Mouse (Mus musculus) forebrain, embryonic 10.5 days (tissue): ENCODE results near the gene Prok1. TPM values are rescaled to one million over a fixed set of nuclear protein-coding genes. Genes with fewer than 3 reads are reported as not detected.

Experiments
- DNase-seq: peaks from one replicate; pipeline ENCODE4 v3.0.0-alpha.2; 2017; ENCODE audit warnings: low spot score; ENCODE audit errors: extremely low spot score
- H3K27ac ChIP-seq: fragments of 300-500 bp; sonication (generic); 2 replicates; pipeline ENCODE4 v1.5.1; 2016; ENCODE audit warnings: mild to moderate bottlenecking
- H3K27me3 ChIP-seq: fragments of 300-500 bp; sonication (generic); 2 replicates; pipeline ENCODE4 v1.6.1; 2016; ENCODE audit warnings: mild to moderate bottlenecking; ENCODE audit not compliant: poor library complexity, severe bottlenecking
- H3K36me3 ChIP-seq: fragments of 300-500 bp; sonication (generic); replicated peaks from 2 replicates; pipeline ENCODE4 v1.6.1; 2016; ENCODE audit warnings: mild to moderate bottlenecking, moderate library complexity
- H3K4me1 ChIP-seq: fragments of 300-500 bp; sonication (generic); 2 replicates; pipeline ENCODE4 v1.6.1; 2016
- H3K4me3 ChIP-seq: fragments of 300-500 bp; sonication (generic); 2 replicates; pipeline ENCODE4 v1.5.1; 2016; ENCODE audit warnings: mild to moderate bottlenecking, moderate library complexity
- H3K9me3 ChIP-seq: fragments of 300-500 bp; sonication (generic); 2 replicates; pipeline ENCODE4 v1.6.1; 2016; ENCODE audit warnings: mild to moderate bottlenecking, moderate library complexity
- WGBS: fragments of 180-500 bp; shearing (Covaris S2); methylation state at CpG from one replicate; pipeline ENCODE4 v1.1.7; 2016; 5-methylcytosine and 5-hydroxymethylcytosine counted together
- polyA plus RNA-seq: library from polyadenylated mRNA; unstranded; fragments of >200 nt; fragmentation: Nextera tagmentation; extraction: Ambion mirVana; gene quantifications from 2 replicates; pipeline ENCODE4 v1.2.1, GENCODE M21; 2016

Gene Prok1
- polyA plus RNA-seq, 1 experiment from 2014 or later: not detected

DNA sequence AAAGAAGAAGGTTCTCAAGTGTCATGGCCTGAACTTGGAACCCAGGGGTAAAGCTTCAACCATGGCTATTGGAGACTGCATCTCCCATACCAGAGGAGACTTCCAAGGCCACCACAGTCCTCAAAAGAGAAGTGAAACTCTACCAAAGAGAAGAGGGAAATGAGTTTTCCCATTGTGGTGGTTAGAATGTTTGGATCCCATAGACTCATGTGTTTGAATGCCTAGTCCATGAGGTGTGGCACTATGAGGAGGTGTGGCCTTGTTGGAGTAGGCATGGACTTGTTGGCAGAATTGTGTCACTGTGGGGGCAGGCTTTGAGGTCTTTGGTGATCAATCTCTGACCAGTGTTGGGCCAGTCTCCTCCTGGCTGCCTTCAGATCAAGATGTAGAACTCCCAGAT, 34.3 kb downstream of the Prok1 start:
- H3K36me3 ChIP-seq: no peaks in the 10 kb centered on the region
- H3K9me3 ChIP-seq: no peaks in the 10 kb centered on the region
- no peaks in the 10 kb centered on the region for H3K27me3 ChIP-seq
- H3K27ac ChIP-seq: no peak overlapping the region
- H3K4me3 ChIP-seq: no peak overlapping the region
- peaks cover 24% of the 10 kb centered on the region for H3K4me1 ChIP-seq
- DNase-seq: no peak

DNA sequence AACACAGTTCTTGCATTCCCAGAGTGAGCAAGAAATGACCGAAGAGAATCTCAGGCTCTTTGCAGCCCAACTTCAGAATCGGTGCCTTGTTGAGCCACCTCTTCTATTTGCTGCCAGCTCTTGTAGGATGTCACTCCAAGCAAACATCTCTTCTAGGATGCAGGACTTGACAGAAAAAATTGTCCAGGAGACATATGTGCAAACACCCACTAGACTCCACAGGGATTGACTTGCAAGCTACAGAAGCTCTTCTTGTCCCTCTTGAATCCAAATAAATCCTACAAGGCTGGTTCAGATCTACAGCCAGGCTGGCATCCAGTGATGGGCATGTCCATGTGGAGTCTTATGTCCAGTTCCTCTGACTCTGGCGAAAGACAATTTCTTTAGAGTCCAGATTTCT, 35.1 kb downstream of the Prok1 start:
- 91% methylated on average over 3 of the region's 3 CpGs for WGBS
- no peak overlapping the region for H3K27ac ChIP-seq
- DNase-seq: no peak

GRCm38 (mm10) chr3:107201310-107202180, 38.0 kb downstream of the Prok1 start:
- no peaks in the 10 kb centered on the region for H3K27me3 ChIP-seq
- no peak overlapping the region for H3K27ac ChIP-seq
- no peaks in the 10 kb centered on the region for H3K9me3 ChIP-seq
- peaks cover 13% of the 10 kb centered on the region for H3K4me1 ChIP-seq
- no peak for DNase-seq
- 60% methylated on average over 9 of the region's 9 CpGs for WGBS
- no peaks in the 10 kb centered on the region for H3K36me3 ChIP-seq
- no peak overlapping the region for H3K4me3 ChIP-seq

More for the DNA sequence above, 35.1 kb downstream of the Prok1 start:
- no peaks in the 10 kb centered on the region for H3K36me3 ChIP-seq
- H3K4me3 ChIP-seq: no peak overlapping the region
- H3K27me3 ChIP-seq: no peaks in the 10 kb centered on the region
- no peaks in the 10 kb centered on the region for H3K9me3 ChIP-seq
- peaks cover 24% of the 10 kb centered on the region for H3K4me1 ChIP-seq

DNA sequence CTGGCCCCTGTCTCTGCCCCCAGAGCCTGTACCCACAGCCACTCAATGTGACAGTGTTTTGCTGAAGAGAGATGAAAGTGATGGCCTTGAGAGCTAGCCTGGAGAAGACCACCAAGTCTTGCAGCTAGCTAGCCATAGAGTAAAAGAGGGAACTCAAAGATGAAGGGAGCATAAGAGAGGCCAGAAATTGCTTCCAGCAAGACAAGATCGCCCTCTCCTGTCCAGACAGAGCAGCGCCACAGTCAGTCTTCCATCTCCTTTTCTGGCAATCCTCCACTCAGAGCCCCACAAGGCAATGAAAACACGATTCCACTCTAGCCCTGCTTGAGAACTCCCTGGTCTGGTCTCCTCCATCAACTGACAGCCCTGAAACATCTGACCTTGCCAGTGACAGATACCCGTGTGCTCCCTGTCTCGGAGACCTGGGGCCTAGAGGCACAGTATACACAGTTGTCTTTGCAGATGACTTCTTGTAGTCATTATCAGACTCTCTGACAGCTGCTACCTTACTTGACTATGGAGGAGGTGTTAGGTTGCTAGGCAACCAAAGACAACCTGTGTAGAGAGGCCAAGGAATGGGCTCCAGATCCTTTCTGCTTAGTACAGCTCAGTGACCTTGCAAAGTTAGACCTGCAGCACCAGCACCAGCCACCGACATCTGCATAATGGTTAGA, 51.1 kb downstream of the Prok1 start:
- Histone ChIP-seq H3K4me3 (no peak overlapping the region), H3K27ac (no peak overlapping the region), H3K4me1 (no peaks in the 10 kb centered on the region), H3K27me3 (no peaks in the 10 kb centered on the region), H3K36me3 (no peaks in the 10 kb centered on the region), H3K9me3 (no peaks in the 10 kb centered on the region)
- 51% methylated on average over 6 of the region's 6 CpGs for WGBS
- DNase-seq: no peak

GRCm38 (mm10) chr3:107187022-107187421, 52.5 kb downstream of the Prok1 start:
- Histone ChIP-seq H3K4me1 (no peaks in the 10 kb centered on the region), H3K36me3 (no peaks in the 10 kb centered on the region), H3K27me3 (no peaks in the 10 kb centered on the region), H3K4me3 (no peak overlapping the region), H3K9me3 (no peaks in the 10 kb centered on the region), H3K27ac (no peak overlapping the region)
- 92% methylated on average over 4 of the region's 4 CpGs for WGBS
- no peak for DNase-seq

GRCm38 (mm10) chr3:107185597-107185996, 53.9 kb downstream of the Prok1 start:
- Histone ChIP-seq H3K9me3 (no peaks in the 10 kb centered on the region), H3K27ac (no peak overlapping the region), H3K4me3 (no peak overlapping the region), H3K36me3 (no peaks in the 10 kb centered on the region), H3K27me3 (no peaks in the 10 kb centered on the region), H3K4me1 (no peaks in the 10 kb centered on the region)
- 83% methylated on average over 3 of the region's 3 CpGs for WGBS
- no peak for DNase-seq

DNA sequence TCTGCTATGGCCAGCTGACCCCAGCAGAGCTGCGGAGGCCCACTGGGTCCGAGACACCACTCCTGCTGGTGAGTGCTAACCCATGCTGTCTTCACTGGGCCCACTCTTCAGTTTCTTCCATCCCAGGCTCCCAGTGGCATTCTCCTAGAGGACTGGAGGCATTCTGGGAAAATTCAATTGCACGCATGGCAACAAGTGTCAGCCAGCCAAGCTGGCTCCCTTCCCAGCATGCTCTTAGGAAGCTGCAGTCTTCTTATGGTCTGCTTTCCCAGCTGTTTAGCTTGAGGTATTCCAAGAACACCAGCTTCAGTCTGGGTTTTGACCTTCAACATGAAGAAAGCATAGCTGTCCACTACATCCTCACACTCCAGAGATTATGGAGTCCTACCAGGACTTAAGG, 56.3 kb downstream of the Prok1 start:
- WGBS: 96% methylated on average over 3 of the region's 3 CpGs
- no peak overlapping the region for H3K27ac ChIP-seq
- H3K36me3 ChIP-seq: no peaks in the 10 kb centered on the region
- H3K4me1 ChIP-seq: no peaks in the 10 kb centered on the region
- no peak for DNase-seq
- no peaks in the 10 kb centered on the region for H3K9me3 ChIP-seq
- H3K4me3 ChIP-seq: no peak overlapping the region
- no peaks in the 10 kb centered on the region for H3K27me3 ChIP-seq

Other genes starting within 250 kb of the Prok1 start
- 3.3 and 3.5 TPM in 2 replicates for gene Kcna3, start 203.5 kb downstream of the Prok1 start, polyA plus RNA-seq
- not detected in 2 replicates for gene Kcna2, start 138.6 kb downstream of the Prok1 start, polyA plus RNA-seq
- not detected in 2 replicates for gene Kcna10, start 56.7 kb downstream of the Prok1 start, polyA plus RNA-seq
- not detected in 2 replicates for gene Cym, start 18.0 kb downstream of the Prok1 start, polyA plus RNA-seq
- not detected in 2 replicates for gene A630076J17Rik, start 9.1 kb downstream of the Prok1 start, polyA plus RNA-seq
- 177 and 184 TPM in 2 replicates for gene Lamtor5, start 39.2 kb upstream of the Prok1 start, polyA plus RNA-seq
- gene Slc16a4, start 51.5 kb upstream of the Prok1 start, polyA plus RNA-seq: 1.9 and 2.2 TPM in 2 replicates
- gene Rbm15, start 94.0 kb upstream of the Prok1 start, polyA plus RNA-seq: 18.2 and 19.9 TPM in 2 replicates
- gene Kcnc4, start 219.8 kb upstream of the Prok1 start, polyA plus RNA-seq: not detected in 2 replicates